Mouse (Mus musculus) embryonic fibroblast, embryonic 13.5 days (primary cell): Measurements from ENCODE around the gene Kcnd2.

Experiments
- CTCF ChIP-seq: IDR thresholded peaks from 2 replicates; pipeline ENCODE4 v1.5.1; 2011; ENCODE audit warnings: mild to moderate bottlenecking, control low read depth, low read length, moderate library complexity, borderline replicate concordance; ENCODE audit not compliant: insufficient read depth
- POLR2A ChIP-seq: IDR thresholded peaks from 2 replicates; pipeline ENCODE4 v1.6.1; 2011; ENCODE audit warnings: low read depth, mild to moderate bottlenecking, control low read depth, low read length, moderate library complexity

DNA sequence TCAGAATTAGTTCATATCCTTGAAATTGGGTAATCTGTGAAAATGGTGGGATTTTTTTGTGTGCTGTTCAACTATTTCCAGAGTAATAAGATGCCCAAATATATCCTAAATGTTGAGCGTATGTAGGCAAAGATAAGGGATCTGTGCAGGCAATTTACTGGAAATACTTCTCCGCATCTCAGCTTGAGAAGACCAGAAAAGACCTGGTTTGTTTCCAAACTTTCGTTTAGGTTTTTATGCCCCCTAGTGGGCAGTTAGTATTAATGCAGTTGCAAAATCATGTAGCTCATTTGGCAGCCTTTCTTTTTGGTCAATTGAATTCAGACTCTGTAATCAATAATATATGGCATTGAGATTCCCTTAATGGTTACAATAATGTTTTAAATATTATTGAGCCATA lies 493.9 kb downstream of the Kcnd2 start:
- TF ChIP-seq POLR2A (no peak), CTCF (no peak)
